Mouse (Mus musculus): ENCODE measurements around the gene C2cd4d. TPM values are rescaled to one million over a fixed set of nuclear protein-coding genes. Genes with fewer than 3 reads are reported as not detected.

Gene C2cd4d
- polyA plus RNA-seq (2016; fragmentation: Nextera tagmentation; extraction: Ambion mirVana): 2.0 and 2.1 TPM in 2 replicates

- Histone ChIP-seq H3K9ac (replicated peaks) (peak within 1 kb of the TSS; percentile 87; the same call in 1 of the 2 replicates), H3K27ac (no peak within 1 kb of the TSS), H3K4me2 (peak within 1 kb of the TSS; percentile 89), H3K27me3 (peaks cover 56% of the 10 kb centered on the region), H3K9me3 (0 out of 2 replicates have a peak, but pooled peaks cover 5% of the 10 kb centered on the region), H3K4me1 (replicated peaks) (0 out of 2 replicates have a peak, but pooled peaks cover 3% of the 10 kb centered on the region), H3K4me3 (replicated peaks) (peak within 1 kb of the TSS; percentile 65), H3K36me3 (no peaks in the 10 kb centered on the region)
- 60% methylated on average over 7 of the region's 7 CpGs for WGBS
- no peak for ATAC-seq (ENCODE audit: insufficient number of reproducible peaks, insufficient read depth, low FRiP score, low TSS enrichment, low read depth)
Measured at GRCm38 (mm10) chr3:94362138-94362537, at the start of gene C2cd4d. C2cd4d (plus strand) TSS chr3:94362438.

GRCm38 (mm10) chr3:94328681-94329080 lies 33.6 kb upstream of the C2cd4d start:
- no peak overlapping the region for H3K4me3 ChIP-seq (replicated peaks)
- no peak overlapping the region for H3K4me2 ChIP-seq
- peaks cover 9% of the 10 kb centered on the region for H3K36me3 ChIP-seq
- H3K9ac ChIP-seq (replicated peaks): no peak overlapping the region
- H3K27ac ChIP-seq: no peak overlapping the region
- no peak for ATAC-seq (ENCODE audit: insufficient number of reproducible peaks, insufficient read depth, low FRiP score, low TSS enrichment, low read depth)
- H3K27me3 ChIP-seq: no peaks in the 10 kb centered on the region
- no peaks in the 10 kb centered on the region for H3K4me1 ChIP-seq (replicated peaks)
- H3K9me3 ChIP-seq: no peaks in the 10 kb centered on the region
- 66% methylated on average over 3 of the region's 3 CpGs for WGBS

- peaks cover 5% of the 10 kb centered on the region; the same call in 1 of the 2 replicates for H3K36me3 ChIP-seq
- no peaks in the 10 kb centered on the region for H3K9me3 ChIP-seq
- no peak overlapping the region for H3K4me3 ChIP-seq (replicated peaks)
- 92% methylated on average over 4 of the region's 4 CpGs for WGBS
- H3K4me1 ChIP-seq (replicated peaks): no peaks in the 10 kb centered on the region
- H3K27ac ChIP-seq: no peak overlapping the region
- H3K4me2 ChIP-seq: no peak overlapping the region
- H3K27me3 ChIP-seq: no peaks in the 10 kb centered on the region
- no peak for ATAC-seq (ENCODE audit: insufficient number of reproducible peaks, insufficient read depth, low FRiP score, low TSS enrichment, low read depth)
- H3K9ac ChIP-seq (replicated peaks): no peak overlapping the region
Measured at GRCm38 (mm10) chr3:94334442-94334841, 27.8 kb upstream of the C2cd4d start.

- WGBS: 82% methylated on average over 3 of the region's 3 CpGs
- no peak for ATAC-seq (ENCODE audit: insufficient number of reproducible peaks, insufficient read depth, low FRiP score, low TSS enrichment, low read depth)
- no peaks in the 10 kb centered on the region for H3K4me1 ChIP-seq (replicated peaks)
- H3K27me3 ChIP-seq: no peaks in the 10 kb centered on the region
- no peak overlapping the region for H3K27ac ChIP-seq
- H3K4me2 ChIP-seq: no peak overlapping the region
- H3K36me3 ChIP-seq: no peaks in the 10 kb centered on the region
- H3K9ac ChIP-seq (replicated peaks): no peak overlapping the region
- no peaks in the 10 kb centered on the region for H3K9me3 ChIP-seq
- H3K4me3 ChIP-seq (replicated peaks): no peak overlapping the region
Measured at GRCm38 (mm10) chr3:94338522-94338921, 23.7 kb upstream of the C2cd4d start.

GRCm38 (mm10) chr3:94341959-94342422 lies 20.2 kb upstream of the C2cd4d start, which contains the start of gene Them5:
Them5 (plus strand) TSS chr3:94342099.
- WGBS: 64% methylated on average over 3 of the region's 3 CpGs
- H3K4me3 ChIP-seq (replicated peaks): no peak within 1 kb of the TSS
- no peaks in the 10 kb centered on the region for H3K9me3 ChIP-seq
- no peaks in the 10 kb centered on the region for H3K36me3 ChIP-seq
- no peak for ATAC-seq (ENCODE audit: insufficient number of reproducible peaks, insufficient read depth, low FRiP score, low TSS enrichment, low read depth)
- H3K27ac ChIP-seq: no peak within 1 kb of the TSS
- H3K27me3 ChIP-seq: no peaks in the 10 kb centered on the region
- no peaks in the 10 kb centered on the region for H3K4me1 ChIP-seq (replicated peaks)
- no peak within 1 kb of the TSS for H3K4me2 ChIP-seq
- no peak within 1 kb of the TSS for H3K9ac ChIP-seq (replicated peaks)

GRCm38 (mm10) chr3:94342552-94342951 lies 19.7 kb upstream of the C2cd4d start:
- Histone ChIP-seq H3K27me3 (no peaks in the 10 kb centered on the region), H3K27ac (no peak overlapping the region), H3K4me1 (replicated peaks) (no peaks in the 10 kb centered on the region), H3K36me3 (no peaks in the 10 kb centered on the region), H3K4me2 (no peak overlapping the region), H3K4me3 (replicated peaks) (no peak overlapping the region), H3K9ac (replicated peaks) (no peak overlapping the region), H3K9me3 (no peaks in the 10 kb centered on the region)
- ATAC-seq (ENCODE audit: insufficient number of reproducible peaks, insufficient read depth, low FRiP score, low TSS enrichment, low read depth): no peak
- whole genome bisulfite sequencing: 55% methylated on average over 1 of the region's 1 CpGs

- no peak overlapping the region for H3K9ac ChIP-seq (replicated peaks)
- no peak overlapping the region for H3K4me3 ChIP-seq (replicated peaks)
- 0 out of 2 replicates have a peak, but pooled peaks cover 1% of the 10 kb centered on the region for H3K27me3 ChIP-seq
- H3K36me3 ChIP-seq: no peaks in the 10 kb centered on the region
- H3K4me1 ChIP-seq (replicated peaks): no peaks in the 10 kb centered on the region
- no peak for ATAC-seq (ENCODE audit: insufficient number of reproducible peaks, insufficient read depth, low FRiP score, low TSS enrichment, low read depth)
- H3K27ac ChIP-seq: no peak overlapping the region
- no peaks in the 10 kb centered on the region for H3K9me3 ChIP-seq
- no peak overlapping the region for H3K4me2 ChIP-seq
- 82% methylated on average over 2 of the region's 2 CpGs for WGBS
Measured at GRCm38 (mm10) chr3:94344182-94344581, 18.1 kb upstream of the C2cd4d start.

GRCm38 (mm10) chr3:94344897-94345296 lies 17.3 kb upstream of the C2cd4d start:
- Histone ChIP-seq H3K4me2 (no peak overlapping the region), H3K36me3 (no peaks in the 10 kb centered on the region), H3K9me3 (no peaks in the 10 kb centered on the region), H3K27ac (no peak overlapping the region), H3K27me3 (0 out of 2 replicates have a peak, but pooled peaks cover 5% of the 10 kb centered on the region), H3K4me3 (replicated peaks) (no peak overlapping the region), H3K4me1 (replicated peaks) (no peaks in the 10 kb centered on the region), H3K9ac (replicated peaks) (no peak overlapping the region)
- WGBS: 78% methylated on average over 3 of the region's 3 CpGs
- no peak for ATAC-seq (ENCODE audit: insufficient number of reproducible peaks, insufficient read depth, low FRiP score, low TSS enrichment, low read depth)

GRCm38 (mm10) chr3:94348146-94348545 lies 14.1 kb upstream of the C2cd4d start:
- Histone ChIP-seq H3K4me3 (replicated peaks) (no peak overlapping the region), H3K9ac (replicated peaks) (no peak overlapping the region), H3K36me3 (no peaks in the 10 kb centered on the region), H3K4me2 (no peak overlapping the region), H3K4me1 (replicated peaks) (no peaks in the 10 kb centered on the region), H3K9me3 (peaks cover 8% of the 10 kb centered on the region; the same call in 1 of the 2 replicates), H3K27ac (no peak overlapping the region), H3K27me3 (0 out of 2 replicates have a peak, but pooled peaks cover 5% of the 10 kb centered on the region)
- ATAC-seq (ENCODE audit: insufficient number of reproducible peaks, insufficient read depth, low FRiP score, low TSS enrichment, low read depth): no peak
- WGBS: 71% methylated on average over 2 of the region's 2 CpGs

GRCm38 (mm10) chr3:94360812-94361211 lies 1.4 kb upstream of the C2cd4d start:
- Histone ChIP-seq H3K27me3 (peaks cover 49% of the 10 kb centered on the region), H3K27ac (no peak overlapping the region), H3K4me3 (replicated peaks) (no peak overlapping the region), H3K36me3 (no peaks in the 10 kb centered on the region), H3K4me2 (no peak overlapping the region), H3K9ac (replicated peaks) (no peak overlapping the region), H3K9me3 (peaks cover 10% of the 10 kb centered on the region; the same call in 1 of the 2 replicates), H3K4me1 (replicated peaks) (0 out of 2 replicates have a peak, but pooled peaks cover 3% of the 10 kb centered on the region)
- WGBS: 5% methylated on average over 1 of the region's 1 CpGs
- no peak for ATAC-seq (ENCODE audit: insufficient number of reproducible peaks, insufficient read depth, low FRiP score, low TSS enrichment, low read depth)

- Histone ChIP-seq H3K27ac (no peak overlapping the region), H3K27me3 (peaks cover 56% of the 10 kb centered on the region), H3K4me1 (replicated peaks) (0 out of 2 replicates have a peak, but pooled peaks cover 3% of the 10 kb centered on the region), H3K9ac (replicated peaks) (peak overlapping the region; percentile 87), H3K4me2 (peak overlapping the region; percentile 89), H3K36me3 (no peaks in the 10 kb centered on the region), H3K4me3 (replicated peaks) (peak overlapping the region; percentile 65), H3K9me3 (0 out of 2 replicates have a peak, but pooled peaks cover 5% of the 10 kb centered on the region)
- ATAC-seq (ENCODE audit: insufficient number of reproducible peaks, insufficient read depth, low FRiP score, low TSS enrichment, low read depth): peak; percentile 53
- WGBS: 5% methylated on average over 97 of the region's 97 CpGs
Measured at GRCm38 (mm10) chr3:94363291-94364153, 1.3 kb downstream of the C2cd4d start.
